Mouse (Mus musculus): ENCODE data around the gene Zfp566. TPM values are rescaled to one million over a fixed set of nuclear protein-coding genes. Genes with fewer than 3 reads are reported as not detected.
"Not testable (repeated sequence)": the region's sequence is repeated elsewhere in the genome, so short reads cannot be mapped to it uniquely, and the experiment has no call there.

The Zfp566 gene
- polyA plus RNA-seq (2016; fragmentation: Nextera tagmentation; extraction: Ambion mirVana): 13.7 and 16.2 TPM in 2 replicates

DNA sequence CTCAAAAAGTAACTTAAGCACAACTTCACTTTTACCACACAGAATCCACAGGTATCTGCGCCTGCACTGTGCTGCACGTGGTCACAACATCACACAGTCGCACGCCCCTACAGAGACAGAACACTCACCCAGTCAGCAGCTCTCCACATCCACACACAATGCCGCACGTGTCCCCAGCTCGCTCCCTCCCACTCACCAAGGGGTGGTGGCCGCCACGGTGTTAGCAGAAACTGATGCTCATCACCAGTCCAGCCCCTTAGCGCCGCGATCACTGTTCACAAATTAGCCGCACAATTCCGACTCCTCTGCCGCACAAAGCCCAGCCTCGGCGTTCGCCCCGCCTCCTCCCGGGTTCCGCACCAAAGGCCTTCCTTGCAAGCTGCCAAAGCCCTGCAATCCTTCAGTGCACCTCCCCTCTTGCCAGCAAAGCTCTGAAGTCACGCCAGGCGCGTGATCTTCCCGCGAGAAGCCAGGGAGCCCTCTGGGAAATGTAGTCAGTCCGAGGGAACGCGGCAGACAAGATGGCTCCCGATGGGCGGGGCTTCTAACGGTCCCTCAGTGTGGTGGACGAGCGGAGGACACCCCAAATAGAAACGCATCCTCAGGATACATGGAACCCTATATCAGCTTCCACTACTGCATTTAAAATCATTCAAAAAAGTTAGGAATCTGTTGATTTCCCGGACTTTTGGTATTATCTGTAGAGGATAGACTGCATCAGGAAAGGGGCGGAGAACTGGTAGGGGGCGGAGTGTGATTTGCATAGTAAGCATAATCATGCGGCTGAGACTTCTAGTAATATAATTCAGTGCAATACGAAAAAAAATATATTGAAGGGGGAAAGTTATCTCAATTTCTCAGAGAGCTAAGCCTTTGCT is at the start of gene Zfp566, which contains the start of gene Gm26920:
TSS of gene Zfp566 (minus strand) at position 436 of the 878 bp plus-strand sequence.
TSS of gene Gm26920 (minus strand) at position 319 of the 878 bp plus-strand sequence.
- no peaks in the 10 kb centered on the region for H3K27me3 ChIP-seq
- peak within 1 kb of the TSS; percentile 90 for H3K27ac ChIP-seq
- peaks cover 17% of the 10 kb centered on the region for H3K36me3 ChIP-seq
- H3K9me3 ChIP-seq (replicated peaks): no peaks in the 10 kb centered on the region
- peak within 1 kb of the TSS; percentile 61 for H3K4me3 ChIP-seq
- ATAC-seq (ENCODE audit: low FRiP score): peak; percentile 94
- peak within 1 kb of the TSS; percentile 73 for H3K9ac ChIP-seq
- under 1% methylated on average over 40 of the region's 40 CpGs for WGBS
- H3K4me2 ChIP-seq (replicated peaks): peak within 1 kb of the TSS; percentile 66
- H3K4me1 ChIP-seq: peaks cover 24% of the 10 kb centered on the region

GRCm38 (mm10) chr7:30136826-30137225 is 46.5 kb upstream of the Zfp566 start:
- no peak overlapping the region for H3K4me3 ChIP-seq
- no peak overlapping the region for H3K9ac ChIP-seq
- H3K9me3 ChIP-seq (replicated peaks): no peaks in the 10 kb centered on the region; the same call in 1 of the 2 replicates
- WGBS: 91% methylated on average over 10 of the region's 10 CpGs
- H3K4me2 ChIP-seq (replicated peaks): no peak overlapping the region
- no peaks in the 10 kb centered on the region for H3K4me1 ChIP-seq
- no peaks in the 10 kb centered on the region for H3K27me3 ChIP-seq
- H3K36me3 ChIP-seq: peaks cover 64% of the 10 kb centered on the region
- no peak overlapping the region for H3K27ac ChIP-seq
- no peak for ATAC-seq (ENCODE audit: low FRiP score)

DNA sequence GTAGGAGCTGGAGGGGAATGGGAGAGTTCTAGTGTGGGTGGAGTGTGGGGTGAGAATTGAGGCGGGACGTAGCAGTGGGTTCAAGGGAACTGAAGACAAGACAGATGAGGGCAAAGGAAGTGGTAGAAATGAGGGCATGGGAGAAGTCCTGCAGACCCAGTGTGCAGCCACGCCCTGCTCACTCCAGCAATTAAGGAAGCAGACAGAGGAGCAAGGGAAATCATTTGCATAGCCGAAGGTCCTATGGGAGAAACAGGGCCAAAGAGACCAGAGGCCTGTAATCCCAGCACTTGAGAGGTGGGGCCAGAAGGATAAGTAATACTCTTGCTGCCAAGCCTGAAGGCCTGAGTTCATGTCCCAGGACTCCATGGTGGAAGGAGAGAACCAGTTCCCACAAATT is 42.1 kb upstream of the Zfp566 start:
- no peaks in the 10 kb centered on the region; the same call in 1 of the 2 replicates for H3K9me3 ChIP-seq (replicated peaks)
- no peaks in the 10 kb centered on the region for H3K27me3 ChIP-seq
- H3K4me1 ChIP-seq: no peaks in the 10 kb centered on the region
- H3K36me3 ChIP-seq: peaks cover 85% of the 10 kb centered on the region
- no peak for ATAC-seq (ENCODE audit: low FRiP score)
- H3K4me2 ChIP-seq (replicated peaks): no peak overlapping the region
- 95% methylated on average over 4 of the region's 4 CpGs for WGBS
- H3K9ac ChIP-seq: no peak overlapping the region
- no peak overlapping the region for H3K4me3 ChIP-seq
- no peak overlapping the region for H3K27ac ChIP-seq

- Histone ChIP-seq H3K9ac (no peak overlapping the region), H3K4me2 (replicated peaks) (no peak overlapping the region), H3K27ac (no peak overlapping the region), H3K27me3 (no peaks in the 10 kb centered on the region), H3K4me3 (no peak overlapping the region), H3K36me3 (peaks cover 84% of the 10 kb centered on the region), H3K9me3 (replicated peaks) (no peaks in the 10 kb centered on the region; the same call in 1 of the 2 replicates), H3K4me1 (no peaks in the 10 kb centered on the region)
- no peak for ATAC-seq (ENCODE audit: low FRiP score)
- WGBS: 95% methylated on average over 8 of the region's 8 CpGs
Observed at GRCm38 (mm10) chr7:30129900-30130299, 39.6 kb upstream of the Zfp566 start.

GRCm38 (mm10) chr7:30122188-30122530 is 31.8 kb upstream of the Zfp566 start:
- Histone ChIP-seq H3K36me3 (peaks cover 16% of the 10 kb centered on the region), H3K4me2 (replicated peaks) (peak overlapping the region; percentile 80), H3K4me3 (peak overlapping the region; percentile 68), H3K27ac (peak overlapping the region; percentile 84), H3K9me3 (replicated peaks) (no peaks in the 10 kb centered on the region), H3K9ac (peak overlapping the region; percentile 80), H3K27me3 (no peaks in the 10 kb centered on the region), H3K4me1 (peaks cover 10% of the 10 kb centered on the region)
- ATAC-seq (ENCODE audit: low FRiP score): no peak
- 8% methylated on average over 15 of the region's 15 CpGs for WGBS

DNA sequence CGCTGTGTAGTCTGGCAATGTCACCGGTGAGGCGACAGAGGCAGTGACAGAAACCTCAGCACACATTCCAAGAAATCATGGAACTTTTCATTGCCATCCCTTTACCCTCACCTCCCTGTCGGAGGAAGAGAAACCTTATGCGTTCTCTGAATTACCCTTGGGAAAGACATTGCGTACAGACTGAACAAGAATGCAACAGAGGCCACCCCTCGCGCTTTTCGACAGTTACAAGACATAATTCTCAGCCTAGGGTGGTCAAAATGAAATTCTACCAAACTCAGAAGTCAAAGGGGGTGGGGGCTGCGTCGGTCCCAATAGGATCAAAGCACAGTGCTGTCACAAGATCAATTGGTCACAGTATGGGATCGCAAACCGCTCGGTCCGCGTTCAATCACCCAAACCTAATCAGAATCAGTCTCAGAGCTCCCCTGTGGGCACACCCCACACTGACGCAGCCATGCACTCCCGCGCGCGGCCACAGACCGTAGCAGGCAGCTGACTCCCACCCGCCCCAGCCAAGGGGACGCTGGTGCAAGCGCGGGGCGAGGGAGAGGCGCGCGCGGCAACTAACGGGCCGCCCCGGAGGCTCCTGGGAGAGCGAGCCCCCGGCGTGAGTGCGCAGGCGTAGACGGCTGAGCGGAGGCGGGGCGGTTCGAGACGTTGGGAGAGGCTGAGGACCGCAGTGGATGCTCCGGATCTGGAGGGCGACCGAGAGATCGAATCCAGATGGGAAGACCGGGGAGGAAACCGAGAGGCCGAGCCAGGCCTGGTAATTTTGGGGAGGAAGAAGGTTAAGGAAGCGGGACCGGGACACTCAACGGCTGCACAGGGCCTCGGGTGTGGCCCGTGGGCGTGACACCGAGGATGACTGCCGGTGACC is 31.2 kb upstream of the Zfp566 start, which contains the start of gene Zfp382:
TSS of gene Zfp382 (plus strand) at position 635 of the 880 bp plus-strand sequence.
- Histone ChIP-seq H3K4me2 (replicated peaks) (peak within 1 kb of the TSS; percentile 80), H3K9me3 (replicated peaks) (no peaks in the 10 kb centered on the region), H3K4me3 (peak within 1 kb of the TSS; percentile 68), H3K4me1 (peaks cover 10% of the 10 kb centered on the region), H3K36me3 (peaks cover 10% of the 10 kb centered on the region), H3K27me3 (no peaks in the 10 kb centered on the region), H3K27ac (peak within 1 kb of the TSS; percentile 84), H3K9ac (peak within 1 kb of the TSS; percentile 80)
- peak; percentile 95 for ATAC-seq (ENCODE audit: low FRiP score)
- WGBS: under 1% methylated on average over 61 of the region's 61 CpGs

GRCm38 (mm10) chr7:30117935-30118334 is 27.6 kb upstream of the Zfp566 start:
- H3K9ac ChIP-seq; ATAC-seq (ENCODE audit: low FRiP score); H3K4me3 ChIP-seq; H3K27me3 ChIP-seq; H3K36me3 ChIP-seq; H3K27ac ChIP-seq; H3K4me2 ChIP-seq (replicated peaks); H3K4me1 ChIP-seq: not testable (repeated sequence)
- 94% methylated on average over 12 of the region's 12 CpGs for WGBS
- H3K9me3 ChIP-seq (replicated peaks): 0 out of 2 replicates have a peak, but pooled peaks cover 12% of the 10 kb centered on the region

- H3K36me3 ChIP-seq: no peaks in the 10 kb centered on the region
- no peak for ATAC-seq (ENCODE audit: low FRiP score)
- 0 out of 2 replicates have a peak, but pooled peaks cover 12% of the 10 kb centered on the region for H3K9me3 ChIP-seq (replicated peaks)
- H3K4me2 ChIP-seq (replicated peaks): no peak overlapping the region
- H3K4me3 ChIP-seq: no peak overlapping the region
- no peak overlapping the region for H3K9ac ChIP-seq
- H3K27me3 ChIP-seq: no peaks in the 10 kb centered on the region
- WGBS: 94% methylated on average over 5 of the region's 5 CpGs
- no peak overlapping the region for H3K27ac ChIP-seq
- no peaks in the 10 kb centered on the region for H3K4me1 ChIP-seq
Observed at GRCm38 (mm10) chr7:30116076-30116475, 25.7 kb upstream of the Zfp566 start.

DNA sequence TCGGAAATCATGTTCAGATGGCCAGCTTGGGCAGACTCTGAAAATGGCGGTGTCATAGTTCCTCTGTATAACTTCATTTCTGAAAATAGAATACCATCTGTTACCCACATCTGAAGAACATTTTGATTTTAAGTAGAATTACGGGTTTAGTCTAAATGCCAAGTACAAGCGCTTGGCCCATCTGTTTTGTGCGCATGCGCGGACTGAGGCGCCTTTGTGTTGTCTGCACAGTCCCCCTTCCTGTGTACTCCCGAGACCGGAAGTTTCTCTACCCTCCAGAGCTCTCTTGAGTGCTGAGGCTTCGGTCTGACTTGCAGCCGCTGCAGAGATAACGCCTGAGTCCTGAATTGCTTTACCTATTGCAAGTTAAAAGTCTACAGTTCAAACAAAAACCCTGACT is 9.0 kb upstream of the Zfp566 start:
- H3K4me2 ChIP-seq (replicated peaks): no peak overlapping the region
- H3K36me3 ChIP-seq: peaks cover 56% of the 10 kb centered on the region
- peaks cover 18% of the 10 kb centered on the region for H3K9me3 ChIP-seq (replicated peaks)
- H3K27me3 ChIP-seq: no peaks in the 10 kb centered on the region
- H3K4me1 ChIP-seq: peaks cover 12% of the 10 kb centered on the region
- WGBS: 94% methylated on average over 13 of the region's 13 CpGs
- no peak overlapping the region for H3K9ac ChIP-seq
- ATAC-seq (ENCODE audit: low FRiP score): no peak
- H3K4me3 ChIP-seq: no peak overlapping the region
- no peak overlapping the region for H3K27ac ChIP-seq

DNA sequence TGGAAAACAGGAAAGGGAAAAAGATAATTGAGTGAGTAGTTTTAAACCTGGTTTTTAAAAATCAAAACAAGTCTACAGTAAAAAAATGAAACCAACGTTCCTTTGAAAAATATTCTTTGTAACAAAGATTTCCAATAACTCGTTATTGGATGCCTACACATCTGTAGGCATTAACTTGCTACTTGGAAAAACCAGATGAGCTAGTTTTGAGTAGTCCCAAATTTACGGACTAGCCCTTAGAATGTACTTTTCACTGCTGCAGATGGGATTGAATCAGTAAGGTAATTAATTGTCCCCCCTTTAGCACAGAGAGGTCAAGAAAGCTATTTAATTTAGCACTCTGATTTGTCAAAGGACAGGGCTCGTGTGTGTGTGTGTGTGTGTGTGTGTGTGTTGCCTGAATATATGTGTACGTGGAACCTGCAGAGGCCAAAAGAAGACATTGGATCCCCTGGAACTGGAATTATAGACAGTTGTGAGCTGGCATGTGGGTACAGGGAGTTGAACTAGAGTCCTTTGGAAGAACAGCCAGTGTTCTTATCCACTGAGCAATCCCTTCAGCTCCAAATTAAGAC is 5.3 kb upstream of the Zfp566 start:
- Histone ChIP-seq H3K36me3 (peaks cover 26% of the 10 kb centered on the region), H3K27me3 (no peaks in the 10 kb centered on the region), H3K4me2 (replicated peaks) (peak overlapping the region; percentile 81), H3K4me1 (peaks cover 14% of the 10 kb centered on the region), H3K27ac (peak overlapping the region; percentile 97), H3K9ac (peak overlapping the region; percentile 82), H3K9me3 (replicated peaks) (no peaks in the 10 kb centered on the region), H3K4me3 (peak overlapping the region; percentile 61)
- no peak for ATAC-seq (ENCODE audit: low FRiP score)
- 9% methylated on average over 5 of the region's 5 CpGs for WGBS

- H3K9me3 ChIP-seq (replicated peaks): no peaks in the 10 kb centered on the region
- H3K4me1 ChIP-seq: peaks cover 14% of the 10 kb centered on the region
- H3K4me3 ChIP-seq: peak within 1 kb of the TSS; percentile 61
- peak within 1 kb of the TSS; percentile 97 for H3K27ac ChIP-seq
- WGBS: under 1% methylated on average over 26 of the region's 26 CpGs
- ATAC-seq (ENCODE audit: low FRiP score): peak; percentile 82
- peak within 1 kb of the TSS; percentile 82 for H3K9ac ChIP-seq
- H3K4me2 ChIP-seq (replicated peaks): peak within 1 kb of the TSS; percentile 81
- no peaks in the 10 kb centered on the region for H3K27me3 ChIP-seq
- peaks cover 19% of the 10 kb centered on the region for H3K36me3 ChIP-seq
Observed at GRCm38 (mm10) chr7:30094646-30095429, 4.5 kb upstream of the Zfp566 start, which contains the start of gene Zfp260. Zfp260 (plus strand) TSS chr7:30094777.

All from hindbrain, embryonic 12.5 days (tissue).